Mouse (Mus musculus) ES-Bruce4 (cell line): Measurements from ENCODE around the gene Ahcy.

Source experiments
- CTCF ChIP-seq: IDR thresholded peaks from one replicate; pipeline ENCODE4 v1.8.1; 2011; ENCODE audit warnings: low read depth, low read length
- POLR2A ChIP-seq: IDR thresholded peaks from one replicate; pipeline ENCODE4 v1.8.1; 2011; ENCODE audit warnings: low read length; ENCODE audit not compliant: insufficient read depth

- TF ChIP-seq CTCF (no peak), POLR2A (no peak)
These were observed 1.7 kb downstream of the Ahcy start for GRCm38 (mm10) chr2:155072353-155073145.
